Mouse (Mus musculus) urinary bladder, postnatal 4 days (tissue): ENCODE measurements around the gene Phip.
A peak's percentile ranks its signal among the peaks of the same experiment; 100 is the strongest.

Source experiments
- DNase-seq, 2 experiments: peaks; one replicate each; pipeline ENCODE4 v3.0.0; 2021 to 2022; ENCODE audit warnings: low spot score in 2 of 2

Phip gene

DNA sequence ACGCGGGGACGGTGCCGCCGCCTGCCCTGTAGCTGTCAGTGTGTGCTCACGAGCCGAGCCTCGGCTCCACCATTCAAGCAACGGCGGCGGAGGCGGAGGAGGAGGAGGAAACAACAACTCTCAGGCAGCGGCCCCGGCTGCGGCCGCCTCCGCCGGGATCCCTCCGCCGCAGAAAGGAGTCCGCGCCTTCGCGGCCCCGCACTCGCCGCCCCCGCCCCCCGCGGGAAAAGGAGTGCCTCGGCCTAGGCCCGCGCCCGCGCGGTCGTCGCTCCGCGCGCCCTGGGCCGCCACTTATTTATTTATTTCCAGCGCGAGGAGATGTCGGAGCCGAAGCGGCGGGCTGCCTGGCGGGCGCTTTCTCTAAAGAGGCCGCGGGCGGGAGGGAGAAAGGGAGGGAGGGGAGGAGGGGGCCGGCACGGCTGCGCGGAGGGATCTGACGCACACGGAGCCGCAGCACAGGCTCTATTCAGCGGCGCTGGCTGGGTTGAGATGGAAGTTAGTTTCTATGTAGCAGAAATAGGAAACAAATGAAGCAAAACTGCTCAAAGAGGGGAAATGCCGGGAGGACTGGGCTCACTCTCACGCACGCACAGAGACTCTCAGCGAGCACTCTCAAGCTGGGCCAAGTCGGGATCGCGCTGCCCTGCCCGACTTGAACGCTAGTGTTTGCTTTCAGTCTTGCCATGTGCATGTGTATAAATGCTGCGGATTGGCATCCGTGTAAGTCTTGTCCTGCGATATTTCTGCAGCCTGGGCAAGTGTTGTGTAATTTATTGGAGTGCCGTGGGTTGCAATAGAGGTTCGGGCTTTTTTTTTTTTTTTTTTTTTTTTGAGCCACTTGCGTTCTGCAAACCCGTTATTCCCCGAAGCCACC is at the start of gene Phip:
Phip (minus strand) TSS at position 175 of the 874 bp plus-strand sequence.
- DNase-seq, result peak; percentile 96

DNA sequence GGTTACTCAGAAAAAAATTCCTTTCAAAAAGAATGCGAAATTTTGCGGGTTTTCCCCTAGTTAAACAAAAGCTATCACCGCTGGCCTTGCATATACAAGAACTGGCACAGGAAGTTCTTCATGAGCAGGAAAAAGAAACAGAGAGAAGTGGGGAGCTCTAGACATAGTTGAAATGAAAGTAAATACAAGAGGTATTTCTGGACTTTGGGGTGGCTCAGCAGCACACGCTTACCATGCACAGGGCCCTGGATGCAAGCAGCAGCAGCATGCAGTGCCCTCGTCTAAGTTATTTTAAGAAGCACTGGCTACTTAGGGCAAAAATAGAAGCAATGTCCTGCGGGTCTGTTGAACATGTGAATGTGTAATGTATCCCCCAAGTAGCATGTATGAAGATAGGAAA is 48.4 kb upstream of the Phip start:
- DNase-seq, result no peak

DNA sequence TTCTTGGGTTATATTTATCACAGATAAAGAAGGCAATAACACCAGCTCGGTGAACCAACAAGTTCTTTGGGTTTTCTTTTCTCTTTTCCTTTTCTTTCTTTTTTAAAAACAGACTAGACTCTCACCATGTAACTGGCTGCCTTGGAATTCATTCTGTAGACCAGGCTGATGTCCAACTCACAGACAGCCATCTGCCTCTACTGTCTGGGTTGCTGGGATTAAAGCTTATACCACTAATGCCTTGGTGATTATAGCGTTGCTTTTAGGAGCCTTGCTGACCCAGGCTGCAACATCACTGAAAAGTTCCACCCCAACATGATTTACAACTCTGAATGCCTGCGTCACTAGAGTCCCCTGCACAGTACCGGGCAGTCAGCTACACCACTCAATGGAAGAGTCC is 39.2 kb upstream of the Phip start:
- DNase-seq, result no peak

DNA sequence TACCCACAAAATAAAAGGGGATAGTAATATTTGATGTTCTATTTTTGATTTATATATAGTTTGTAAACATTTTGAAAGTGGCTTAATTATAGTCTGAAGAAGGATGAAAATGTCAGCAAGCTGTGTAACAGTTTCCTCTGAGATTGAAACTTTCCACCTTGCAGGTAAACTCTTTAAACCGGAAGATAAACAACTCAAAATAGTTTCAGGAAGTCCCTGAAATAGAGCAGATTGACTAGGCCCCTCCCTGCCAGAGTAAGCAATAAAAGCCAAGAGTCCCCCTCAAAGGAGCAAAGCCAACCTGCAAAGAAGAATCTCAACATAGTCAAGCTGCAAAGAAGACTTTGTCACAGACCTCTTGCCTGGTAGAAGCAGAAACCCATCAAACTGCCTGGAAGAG is 33.0 kb upstream of the Phip start:
- DNase-seq, result no peak

DNA sequence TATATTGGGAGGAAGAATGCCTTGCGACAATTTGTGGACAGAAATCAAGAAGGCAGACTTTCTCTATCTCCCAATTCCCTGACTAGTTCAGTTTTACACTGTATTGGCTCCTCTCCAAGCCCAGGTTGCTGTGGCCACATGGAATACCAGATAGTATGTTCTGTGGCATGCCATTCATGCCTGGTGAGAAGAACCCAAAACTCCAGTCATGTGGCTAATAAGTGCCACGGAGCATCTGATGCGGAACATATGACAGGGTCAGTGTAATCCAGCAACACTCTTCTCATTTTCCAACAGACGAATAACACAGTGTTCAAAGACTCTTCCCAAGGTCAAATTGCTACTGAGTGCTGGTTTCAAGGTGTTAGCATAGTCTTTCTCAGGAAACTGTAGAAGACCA is 26.0 kb upstream of the Phip start:
- no peak for DNase-seq

GRCm38 (mm10) chr9:82997765-82998500 is 22.6 kb upstream of the Phip start:
- DNase-seq, result no peak

DNA sequence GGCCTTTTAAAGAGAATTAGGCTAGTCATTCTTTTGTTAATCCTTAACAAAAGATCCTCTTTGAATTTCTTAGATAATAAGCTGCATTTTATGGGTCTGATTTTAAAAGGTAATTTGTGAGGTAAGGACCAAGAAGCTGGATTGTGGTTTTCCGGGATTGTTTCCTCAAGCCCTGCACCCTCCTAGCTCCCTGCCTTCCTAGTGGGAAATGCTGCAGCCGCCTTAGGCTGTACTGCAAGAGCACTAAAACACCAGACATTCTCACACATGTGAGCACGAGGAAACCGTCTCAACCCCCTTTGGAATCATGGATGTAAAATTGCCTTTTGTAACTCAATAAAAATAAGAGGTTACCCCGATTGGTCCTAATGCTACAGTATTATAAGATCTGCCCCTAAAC is 1.6 kb upstream of the Phip start:
- DNase-seq, result no peak

- no peak for DNase-seq
Observed at GRCm38 (mm10) chr9:82976219-82976618, 903 bp upstream of the Phip start.

GRCm38 (mm10) chr9:82974962-82975341 is 364 bp downstream of the Phip start:
- no peak for DNase-seq

- DNase-seq, result peak; percentile 83 to 87
Observed at GRCm38 (mm10) chr9:82974187-82974861, 992 bp downstream of the Phip start.

DNA sequence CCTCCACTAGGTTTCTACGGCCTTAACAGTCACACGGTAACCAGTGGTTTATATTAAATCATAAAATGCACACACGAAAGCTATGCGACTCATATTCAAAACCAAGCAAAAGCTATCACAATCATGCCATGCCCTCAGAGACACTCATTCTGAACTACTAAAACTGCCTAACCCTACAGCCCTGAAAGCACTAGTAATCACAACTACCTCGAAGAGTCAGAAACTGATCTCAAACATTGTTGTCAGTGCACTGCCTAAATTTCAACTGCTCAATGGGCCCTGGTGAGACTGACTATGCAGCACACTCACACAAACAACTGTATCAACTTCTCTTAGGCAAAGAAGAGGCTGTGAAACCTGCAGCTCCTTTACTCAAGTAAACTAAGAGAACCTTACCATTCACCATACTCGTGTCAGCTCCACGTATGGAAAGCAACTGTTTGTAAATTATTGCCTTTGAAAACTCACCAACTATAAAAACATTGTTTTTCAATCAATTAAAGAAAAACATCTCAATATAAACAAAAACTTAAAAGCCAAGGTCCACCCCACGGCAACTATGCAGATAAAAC is 1.9 kb downstream of the Phip start:
- DNase-seq, result no peak

DNA sequence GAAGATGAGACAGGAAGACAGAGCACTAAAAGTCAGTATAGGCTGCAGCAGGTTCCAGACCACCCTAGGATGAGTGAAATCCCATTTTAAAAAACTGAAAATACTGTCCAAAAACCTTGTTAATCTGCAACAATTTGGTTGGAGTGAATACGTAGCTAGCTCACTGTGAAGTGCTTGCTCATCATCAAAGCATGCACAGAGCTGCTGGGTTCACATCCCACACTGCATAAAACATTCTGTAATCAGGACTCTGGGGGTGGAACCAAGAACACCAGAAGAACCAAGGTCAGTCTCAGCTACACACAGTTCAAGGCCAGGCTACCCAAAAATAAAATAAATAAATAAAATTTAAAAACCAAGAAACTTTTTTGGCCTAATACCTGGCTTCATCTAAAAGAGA is 3.9 kb downstream of the Phip start:
- no peak for DNase-seq

DNA sequence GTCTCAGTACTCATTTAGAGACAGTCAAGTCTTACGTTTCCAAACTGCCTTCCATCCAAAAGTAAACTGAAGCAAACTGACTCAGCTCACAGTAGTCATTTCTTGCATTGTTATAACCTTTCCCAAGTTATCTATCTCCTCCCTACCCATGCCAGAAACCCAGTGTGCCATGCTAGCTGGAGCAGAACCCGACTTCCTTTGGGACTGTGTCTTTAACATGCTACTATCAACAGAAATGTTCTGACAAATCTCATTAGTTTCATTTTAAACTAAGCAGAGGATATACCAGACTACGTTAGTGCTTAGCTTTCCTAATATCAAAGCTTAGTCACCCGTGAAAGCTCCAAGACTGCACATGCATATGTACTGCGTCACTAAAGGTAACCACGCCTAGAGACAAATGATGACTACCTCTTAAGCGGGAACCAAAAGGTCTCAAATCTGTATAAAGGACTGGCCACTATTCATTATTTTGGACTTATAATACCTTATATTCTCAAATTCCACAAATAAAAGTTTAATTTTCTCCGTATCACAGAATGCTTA is 8.2 kb downstream of the Phip start:
- no peak for DNase-seq

DNA sequence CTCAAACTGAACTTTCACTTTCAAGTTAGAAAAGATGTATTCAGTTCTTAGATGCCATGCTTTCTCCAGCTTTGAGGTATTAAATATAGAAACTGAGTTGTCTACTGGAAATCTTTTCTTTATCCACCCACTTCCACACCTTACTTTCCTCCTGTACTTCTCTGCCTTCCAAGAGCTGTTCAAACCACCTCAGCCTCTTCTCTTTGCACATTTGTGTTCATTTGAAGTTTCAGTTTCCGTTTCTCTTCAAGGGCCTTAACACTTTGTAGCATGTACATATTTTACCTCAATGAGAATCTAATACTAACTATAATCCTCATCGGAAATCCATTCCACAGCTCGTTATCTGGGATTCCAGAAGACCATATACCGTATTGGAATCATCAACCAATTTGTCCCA is 11.3 kb downstream of the Phip start:
- DNase-seq, result no peak

GRCm38 (mm10) chr9:82961352-82961751 is 14.0 kb downstream of the Phip start:
- no peak for DNase-seq

GRCm38 (mm10) chr9:82955267-82955666 is 20.0 kb downstream of the Phip start:
- DNase-seq, result no peak

DNA sequence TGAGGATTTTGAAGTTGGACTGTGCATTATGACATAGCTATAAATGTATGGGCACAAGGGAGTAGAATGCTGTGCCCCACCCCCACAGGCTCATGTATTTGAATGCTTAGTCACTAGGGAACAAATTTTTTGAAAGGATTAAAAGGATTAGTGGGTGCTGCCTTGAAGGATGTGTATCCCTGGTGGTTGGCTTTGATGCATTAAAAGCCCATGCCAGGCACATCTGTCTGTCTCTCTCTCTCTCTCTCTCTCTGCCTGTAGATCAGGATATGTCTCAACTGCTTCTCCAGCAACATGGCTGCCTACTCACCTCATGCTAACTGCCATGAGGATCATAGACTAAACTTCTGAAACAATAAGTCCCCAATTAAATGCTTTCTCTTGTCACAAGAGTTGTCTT is 23.0 kb downstream of the Phip start:
- DNase-seq, result no peak

DNA sequence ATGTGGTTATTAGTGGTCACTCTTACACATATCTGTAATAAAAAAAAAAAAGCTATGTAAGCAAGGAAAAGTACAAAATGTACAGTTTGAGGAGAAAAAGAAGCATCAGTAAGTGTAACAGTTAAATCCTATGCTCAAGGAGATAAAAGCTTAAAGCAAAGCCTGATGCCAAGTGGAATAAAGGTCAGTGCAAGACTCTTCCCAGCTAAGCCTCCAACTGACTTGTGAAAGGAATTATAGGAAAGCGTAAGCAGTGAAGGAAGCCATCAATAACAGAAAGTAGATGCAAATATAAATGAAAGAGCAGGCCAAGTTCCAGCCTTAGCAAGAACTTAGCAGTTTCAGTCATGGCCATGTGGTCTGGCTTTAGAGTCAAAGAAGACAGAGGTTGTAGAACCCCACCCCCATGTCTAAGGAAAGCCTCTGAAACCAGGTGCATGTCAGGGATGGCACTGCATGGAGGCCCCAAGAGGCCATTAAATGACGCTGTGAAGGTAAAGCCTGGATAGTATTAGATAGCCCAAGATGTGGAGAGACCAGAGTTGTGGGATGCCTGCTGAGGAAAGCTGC is 23.8 kb downstream of the Phip start:
- DNase-seq, result no peak

DNA sequence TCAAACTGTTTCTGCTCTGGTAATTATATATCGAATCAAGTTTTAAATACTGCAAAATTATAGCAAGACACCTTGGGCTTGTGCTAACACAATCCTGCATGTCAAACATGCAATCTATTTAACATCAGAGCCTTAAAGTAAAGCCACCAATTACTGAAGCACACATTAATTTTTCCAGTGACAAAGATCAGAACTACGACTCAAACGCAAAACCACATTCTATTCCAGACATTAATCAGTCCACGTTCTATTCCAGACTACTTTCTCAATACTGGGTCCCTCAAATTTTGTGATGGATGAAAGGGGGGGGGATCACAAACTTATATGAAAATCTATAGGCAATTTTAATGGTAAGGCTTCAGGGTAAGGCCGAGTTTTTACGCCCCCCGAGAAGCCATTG is 68.1 kb downstream of the Phip start:
- DNase-seq, result no peak

DNA sequence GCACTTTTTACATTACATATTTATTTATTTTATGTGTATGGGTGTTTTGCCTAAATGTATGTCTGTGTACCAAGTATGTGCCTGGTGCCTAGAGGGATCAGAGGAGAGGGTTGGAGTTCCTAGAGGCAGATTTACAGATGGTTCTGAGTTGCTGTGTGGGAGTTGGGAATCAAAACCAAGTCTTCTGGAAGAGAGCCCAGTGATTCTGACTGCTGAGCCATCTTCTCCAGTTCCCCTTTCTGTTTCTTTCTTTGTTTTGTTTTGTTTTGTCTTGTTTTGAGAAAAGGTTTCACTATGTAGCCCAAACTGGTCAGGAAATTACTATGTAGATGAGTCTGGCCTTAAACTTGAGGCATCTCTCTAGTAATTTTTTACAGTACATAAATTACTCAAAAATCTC is 86.7 kb downstream of the Phip start:
- DNase-seq, result no peak

DNA sequence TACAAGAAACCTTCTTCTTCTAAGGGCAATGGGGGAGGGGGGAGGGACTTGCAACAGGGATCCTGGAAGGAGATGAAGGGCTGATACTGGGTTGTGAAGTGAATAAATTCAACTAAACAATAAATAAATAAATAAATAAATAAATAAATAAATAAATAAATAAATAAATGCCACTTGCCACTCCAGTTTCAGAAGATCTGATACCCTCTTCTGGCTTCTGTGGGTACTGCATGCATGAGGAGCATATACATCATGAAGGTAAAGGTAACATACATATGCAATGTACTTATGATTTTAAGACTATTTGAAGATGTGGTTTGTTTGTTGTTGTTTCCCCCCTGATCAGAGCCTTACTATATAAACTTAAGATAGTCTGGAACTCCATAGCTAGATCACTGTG is 91.1 kb downstream of the Phip start:
- no peak for DNase-seq

DNA sequence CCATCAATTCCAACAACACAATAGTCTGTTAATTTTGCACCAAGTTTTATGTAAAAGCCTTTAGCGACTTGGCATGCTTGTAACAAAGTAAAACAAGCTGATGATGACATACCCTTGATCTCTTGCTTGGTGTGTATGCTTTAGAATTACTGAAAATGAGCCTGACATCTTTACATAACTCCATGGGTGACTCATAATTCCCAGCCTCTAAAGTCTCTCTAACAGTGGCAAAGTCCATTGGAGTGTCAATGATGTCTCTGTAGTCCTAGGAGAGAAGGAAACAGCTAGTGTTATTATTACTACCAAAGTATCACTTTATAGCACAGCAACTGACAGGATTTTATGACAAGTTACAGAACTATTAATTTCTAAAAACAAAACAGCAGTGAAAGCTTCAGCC is 98.2 kb downstream of the Phip start:
- no peak for DNase-seq
